Mouse (Mus musculus): ENCODE measurements around the gene 1700001L19Rik. TPM values are rescaled to one million over a fixed set of nuclear protein-coding genes. Genes with fewer than 3 reads are reported as not detected.
"Not testable (repeated sequence)": the region's sequence is repeated elsewhere in the genome, so short reads cannot be mapped to it uniquely, and the experiment has no call there.

1700001L19Rik gene
- polyA plus RNA-seq (2015; fragmentation: Nextera tagmentation; extraction: Ambion mirVana) = 0.53 and 0.68 TPM in 2 replicates

GRCm38 (mm10) chr13:68597199-68597598 is at the start of gene 1700001L19Rik:
Gene 1700001L19Rik, plus strand, starts transcription at chr13:68597421.
- no peaks in the 10 kb centered on the region for H3K4me1 ChIP-seq (replicated peaks; ENCODE audit: control insufficient read depth, insufficient read depth)
- no peak for DNase-seq (ENCODE audit: low spot score)
- WGBS = 11% methylated on average over 10 of the region's 10 CpGs
- TF ChIP-seq EP300 (optimal IDR thresholded peaks at IDR 0.05) (no peak), CTCF (IDR thresholded peaks at IDR 0.05; ENCODE audit: low read depth) (no peak)
- no peak within 1 kb of the TSS for H3K4me3 ChIP-seq (ENCODE audit: low read depth, low read length)
- H3K27me3 ChIP-seq (ENCODE audit: control insufficient read depth, insufficient read depth, low read length) = no peaks in the 10 kb centered on the region
- peak within 1 kb of the TSS; percentile 8; the same call in 1 of the 2 replicates for H3K9ac ChIP-seq (ENCODE audit: low read length)
- no peaks in the 10 kb centered on the region for H3K9me3 ChIP-seq (ENCODE audit: control insufficient read depth, low read length)
- no peak within 1 kb of the TSS for H3K27ac ChIP-seq (replicated peaks)
- no peak for ATAC-seq (ENCODE audit: low FRiP score, low TSS enrichment)
- peaks cover 6% of the 10 kb centered on the region; the same call in 1 of the 2 replicates for H3K36me3 ChIP-seq (ENCODE audit: control insufficient read depth, insufficient read depth, low read length)
- peak within 1 kb of the TSS; percentile 32; the same call in 1 of the 2 replicates for H3K4me2 ChIP-seq (replicated peaks; ENCODE audit: low read depth)

- not testable (repeated sequence) for H3K4me3 ChIP-seq (ENCODE audit: low read depth, low read length); H3K27ac ChIP-seq (replicated peaks); H3K27me3 ChIP-seq (ENCODE audit: control insufficient read depth, insufficient read depth, low read length); H3K9me3 ChIP-seq (ENCODE audit: control insufficient read depth, low read length); H3K9ac ChIP-seq (ENCODE audit: low read length); H3K36me3 ChIP-seq (ENCODE audit: control insufficient read depth, insufficient read depth, low read length); H3K4me1 ChIP-seq (replicated peaks; ENCODE audit: control insufficient read depth, insufficient read depth); ATAC-seq (ENCODE audit: low FRiP score, low TSS enrichment); H3K4me2 ChIP-seq (replicated peaks; ENCODE audit: low read depth); DNase-seq (ENCODE audit: low spot score)
- WGBS = 17% methylated on average over 4 of the region's 6 CpGs
- peak; percentile 68 for TF ChIP-seq CTCF (IDR thresholded peaks at IDR 0.05; ENCODE audit: low read depth)
These were observed 43.8 kb upstream of the 1700001L19Rik start for GRCm38 (mm10) chr13:68553391-68553790.

- DNase-seq (ENCODE audit: low spot score) (no peak), ATAC-seq (ENCODE audit: low FRiP score, low TSS enrichment) (no peak)
- Histone ChIP-seq H3K27ac (replicated peaks) (no peak overlapping the region), H3K4me2 (replicated peaks; ENCODE audit: low read depth) (no peak overlapping the region), H3K9me3 (ENCODE audit: control insufficient read depth, low read length) (no peaks in the 10 kb centered on the region), H3K4me3 (ENCODE audit: low read depth, low read length) (no peak overlapping the region), H3K4me1 (replicated peaks; ENCODE audit: control insufficient read depth, insufficient read depth) (no peaks in the 10 kb centered on the region), H3K9ac (ENCODE audit: low read length) (no peak overlapping the region), H3K36me3 (ENCODE audit: control insufficient read depth, insufficient read depth, low read length) (peaks cover 17% of the 10 kb centered on the region; the same call in 1 of the 2 replicates), H3K27me3 (ENCODE audit: control insufficient read depth, insufficient read depth, low read length) (no peaks in the 10 kb centered on the region)
- WGBS = 95% methylated on average over 9 of the region's 9 CpGs
- TF ChIP-seq CTCF (IDR thresholded peaks at IDR 0.05; ENCODE audit: low read depth) (no peak), EP300 (optimal IDR thresholded peaks at IDR 0.05) (no peak)
These were observed 29.1 kb upstream of the 1700001L19Rik start for GRCm38 (mm10) chr13:68568110-68568509.

- Histone ChIP-seq H3K36me3 (ENCODE audit: control insufficient read depth, insufficient read depth, low read length) (peaks cover 17% of the 10 kb centered on the region; the same call in 1 of the 2 replicates), H3K4me2 (replicated peaks; ENCODE audit: low read depth) (no peak overlapping the region), H3K4me1 (replicated peaks; ENCODE audit: control insufficient read depth, insufficient read depth) (no peaks in the 10 kb centered on the region), H3K27me3 (ENCODE audit: control insufficient read depth, insufficient read depth, low read length) (no peaks in the 10 kb centered on the region), H3K9me3 (ENCODE audit: control insufficient read depth, low read length) (no peaks in the 10 kb centered on the region), H3K4me3 (ENCODE audit: low read depth, low read length) (no peak overlapping the region), H3K27ac (replicated peaks) (no peak overlapping the region), H3K9ac (ENCODE audit: low read length) (no peak overlapping the region)
- TF ChIP-seq EP300 (optimal IDR thresholded peaks at IDR 0.05) (no peak), CTCF (IDR thresholded peaks at IDR 0.05; ENCODE audit: low read depth) (no peak)
- WGBS = 92% methylated on average over 11 of the region's 11 CpGs
- DNase-seq (ENCODE audit: low spot score) = no peak
- no peak for ATAC-seq (ENCODE audit: low FRiP score, low TSS enrichment)
These were observed 28.7 kb upstream of the 1700001L19Rik start for GRCm38 (mm10) chr13:68568548-68568947.

GRCm38 (mm10) chr13:68569589-68570336 is 27.5 kb upstream of the 1700001L19Rik start:
- 45% methylated on average over 17 of the region's 17 CpGs for WGBS
- Histone ChIP-seq H3K27ac (replicated peaks) (no peak overlapping the region), H3K4me3 (ENCODE audit: low read depth, low read length) (no peak overlapping the region), H3K36me3 (ENCODE audit: control insufficient read depth, insufficient read depth, low read length) (peaks cover 15% of the 10 kb centered on the region; the same call in 1 of the 2 replicates), H3K9me3 (ENCODE audit: control insufficient read depth, low read length) (no peaks in the 10 kb centered on the region), H3K9ac (ENCODE audit: low read length) (no peak overlapping the region), H3K4me1 (replicated peaks; ENCODE audit: control insufficient read depth, insufficient read depth) (no peaks in the 10 kb centered on the region), H3K27me3 (ENCODE audit: control insufficient read depth, insufficient read depth, low read length) (no peaks in the 10 kb centered on the region), H3K4me2 (replicated peaks; ENCODE audit: low read depth) (no peak overlapping the region)
- peak; percentile 40; the same call in 1 of the 2 replicates for ATAC-seq (ENCODE audit: low FRiP score, low TSS enrichment)
- peak; percentile 91 for TF ChIP-seq CTCF (IDR thresholded peaks at IDR 0.05; ENCODE audit: low read depth)
- no peak for TF ChIP-seq EP300 (optimal IDR thresholded peaks at IDR 0.05)
- DNase-seq (ENCODE audit: low spot score) = peak; percentile 58

GRCm38 (mm10) chr13:68572247-68572646 is 25.0 kb upstream of the 1700001L19Rik start:
- no peaks in the 10 kb centered on the region for H3K9me3 ChIP-seq (ENCODE audit: control insufficient read depth, low read length)
- no peaks in the 10 kb centered on the region for H3K27me3 ChIP-seq (ENCODE audit: control insufficient read depth, insufficient read depth, low read length)
- TF ChIP-seq EP300 (optimal IDR thresholded peaks at IDR 0.05) = no peak
- no peaks in the 10 kb centered on the region for H3K4me1 ChIP-seq (replicated peaks; ENCODE audit: control insufficient read depth, insufficient read depth)
- peaks cover 3% of the 10 kb centered on the region; the same call in 1 of the 2 replicates for H3K36me3 ChIP-seq (ENCODE audit: control insufficient read depth, insufficient read depth, low read length)
- no peak overlapping the region for H3K4me2 ChIP-seq (replicated peaks; ENCODE audit: low read depth)
- H3K9ac ChIP-seq (ENCODE audit: low read length) = no peak overlapping the region
- no peak overlapping the region for H3K4me3 ChIP-seq (ENCODE audit: low read depth, low read length)
- H3K27ac ChIP-seq (replicated peaks) = no peak overlapping the region
- ATAC-seq (ENCODE audit: low FRiP score, low TSS enrichment) (no peak), DNase-seq (ENCODE audit: low spot score) (no peak)
- 81% methylated on average over 19 of the region's 19 CpGs for WGBS

All from stomach, postnatal 0 days (tissue).